Mouse (Mus musculus) T-cell, adult 2 months (primary cell): ENCODE data around the gene Tldc1.

Experiments used
- DNase-seq: peaks from one replicate; pipeline ENCODE4 v3.0.0; 2022; ENCODE audit warnings: low spot score

The Tldc1 gene

GRCm38 (mm10) chr8:119798965-119799264 lies 20.7 kb upstream of the Tldc1 start:
- DNase-seq = no peak

DNA sequence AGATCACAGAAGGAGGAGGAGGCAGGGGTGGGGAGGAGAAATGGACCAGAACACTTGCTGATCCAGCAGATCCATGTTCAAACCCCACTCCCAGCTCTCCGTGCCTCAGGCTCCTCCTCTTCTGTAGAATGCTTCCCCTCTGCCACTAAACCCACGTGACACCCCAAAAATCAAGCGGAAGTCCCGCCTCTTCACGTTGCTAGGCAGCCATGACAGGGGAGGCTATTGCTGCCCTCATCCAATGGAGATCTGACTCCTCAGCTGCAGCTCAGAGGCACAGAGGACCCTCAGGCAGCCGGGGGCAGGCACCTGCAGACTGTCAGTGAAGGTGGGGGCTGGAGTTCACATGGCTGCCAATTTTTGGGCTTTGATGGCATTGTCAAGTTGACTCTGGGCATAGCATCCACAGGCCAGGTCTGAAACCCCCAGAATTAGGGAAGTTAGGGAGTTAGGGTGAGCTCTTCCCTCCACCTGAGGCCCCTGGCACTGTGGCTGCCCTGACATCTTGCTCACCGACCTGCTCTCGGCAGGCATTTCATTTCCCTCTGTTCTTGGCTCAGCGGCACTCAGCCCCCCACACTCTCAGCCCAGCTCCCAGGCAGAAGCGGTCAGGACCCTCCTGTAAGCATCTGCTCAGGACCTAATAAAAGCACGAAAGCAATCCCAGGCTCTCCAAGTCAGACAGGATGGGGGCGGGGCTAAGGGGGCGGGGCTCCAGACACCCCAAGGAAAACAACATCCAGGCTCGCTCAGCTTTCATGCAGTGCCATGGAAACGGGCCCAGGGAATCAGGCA lies 20.2 kb upstream of the Tldc1 start:
- peak; percentile 78 for DNase-seq

GRCm38 (mm10) chr8:119795651-119796050 lies 17.4 kb upstream of the Tldc1 start:
- no peak for DNase-seq

- no peak for DNase-seq
These were observed 16.5 kb upstream of the Tldc1 start for GRCm38 (mm10) chr8:119794689-119795088.

- DNase-seq = no peak
These were observed 13.8 kb upstream of the Tldc1 start for GRCm38 (mm10) chr8:119791804-119792704.

GRCm38 (mm10) chr8:119789581-119789980 lies 11.4 kb upstream of the Tldc1 start:
- DNase-seq = peak; percentile 60

GRCm38 (mm10) chr8:119788607-119789381 lies 10.6 kb upstream of the Tldc1 start:
- DNase-seq = no peak

GRCm38 (mm10) chr8:119787341-119787740 lies 9.1 kb upstream of the Tldc1 start:
- DNase-seq = no peak

DNA sequence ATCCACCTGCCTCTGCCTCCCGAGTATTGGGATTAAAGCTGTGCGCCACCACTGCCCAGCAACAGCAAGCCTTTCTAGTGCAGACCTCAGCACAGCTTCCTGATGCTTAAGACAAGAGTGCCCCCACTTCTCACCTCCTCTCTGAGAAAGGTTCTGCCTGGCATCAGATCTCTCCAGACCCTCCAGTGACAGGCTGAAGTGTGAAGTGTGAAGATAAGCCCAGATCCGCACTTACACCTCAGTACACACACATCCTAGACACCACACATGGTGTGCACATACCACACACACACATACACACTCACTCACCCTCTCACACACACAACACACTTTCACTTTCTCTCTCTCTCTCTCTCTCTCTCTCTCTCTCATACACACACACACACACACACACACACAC lies 8.7 kb upstream of the Tldc1 start:
- peak; percentile 39 for DNase-seq

GRCm38 (mm10) chr8:119785764-119786405 lies 7.7 kb upstream of the Tldc1 start:
- peak; percentile 25 for DNase-seq

DNA sequence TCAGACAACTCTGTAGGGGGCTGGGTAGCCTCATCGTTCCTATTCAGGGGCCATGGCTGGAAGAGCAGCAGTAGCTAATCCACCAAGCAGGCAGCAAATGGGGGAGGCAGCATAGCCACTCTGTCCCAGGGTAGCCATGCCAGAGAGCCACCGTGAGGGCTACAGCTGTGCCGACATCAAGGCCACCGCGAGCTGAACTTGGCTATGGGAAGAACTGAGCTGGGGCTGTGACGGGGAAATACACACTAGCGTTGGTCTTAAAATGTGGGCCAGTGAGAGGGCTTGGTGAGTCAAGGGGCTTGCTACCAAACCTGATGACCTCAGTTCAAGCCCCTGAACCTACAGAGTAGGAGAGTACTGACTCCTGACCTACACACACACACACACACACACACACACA lies 6.5 kb upstream of the Tldc1 start:
- no peak for DNase-seq

- DNase-seq = peak; percentile 77
These were observed 5.9 kb upstream of the Tldc1 start for GRCm38 (mm10) chr8:119784141-119784574.

DNA sequence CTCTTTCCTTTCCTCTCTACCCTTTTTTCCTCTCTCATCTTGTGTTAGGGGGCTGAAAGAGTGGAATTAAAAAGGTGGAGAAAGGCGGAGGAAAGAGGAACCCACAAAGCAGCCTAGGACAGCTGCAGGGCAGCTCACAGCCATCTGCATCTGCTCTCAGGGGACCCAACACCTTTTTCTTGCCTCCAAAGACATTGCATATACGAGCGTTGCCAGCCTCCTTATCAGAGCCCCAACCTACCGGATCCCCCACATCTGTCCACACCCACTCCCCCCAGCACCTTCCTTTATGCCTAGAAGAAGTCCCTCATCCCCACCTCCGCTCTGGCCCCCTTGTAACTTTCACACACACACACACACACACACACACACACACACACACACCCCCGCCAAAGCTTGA lies 5.4 kb upstream of the Tldc1 start:
- peak; percentile 25 for DNase-seq

DNA sequence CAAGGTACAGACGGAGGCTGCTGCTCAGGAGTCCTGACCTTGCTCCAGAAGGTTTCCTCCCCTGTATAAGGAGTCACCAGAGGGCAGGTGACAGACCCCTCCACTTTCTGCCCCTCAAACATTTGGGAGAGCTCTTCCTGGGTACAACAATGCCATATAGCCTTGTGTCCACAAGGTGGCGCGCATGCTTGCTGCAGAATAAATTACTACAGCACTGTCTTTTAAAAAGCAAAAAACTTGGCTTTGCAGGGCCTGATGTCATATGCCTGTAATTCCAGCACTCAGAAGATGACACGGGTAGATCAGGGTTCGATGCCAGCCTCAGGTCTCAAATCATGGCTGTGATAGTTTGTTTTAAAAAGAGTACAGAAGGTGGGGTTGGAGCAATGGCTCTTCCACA lies 4.5 kb upstream of the Tldc1 start:
- peak; percentile 83 for DNase-seq

DNA sequence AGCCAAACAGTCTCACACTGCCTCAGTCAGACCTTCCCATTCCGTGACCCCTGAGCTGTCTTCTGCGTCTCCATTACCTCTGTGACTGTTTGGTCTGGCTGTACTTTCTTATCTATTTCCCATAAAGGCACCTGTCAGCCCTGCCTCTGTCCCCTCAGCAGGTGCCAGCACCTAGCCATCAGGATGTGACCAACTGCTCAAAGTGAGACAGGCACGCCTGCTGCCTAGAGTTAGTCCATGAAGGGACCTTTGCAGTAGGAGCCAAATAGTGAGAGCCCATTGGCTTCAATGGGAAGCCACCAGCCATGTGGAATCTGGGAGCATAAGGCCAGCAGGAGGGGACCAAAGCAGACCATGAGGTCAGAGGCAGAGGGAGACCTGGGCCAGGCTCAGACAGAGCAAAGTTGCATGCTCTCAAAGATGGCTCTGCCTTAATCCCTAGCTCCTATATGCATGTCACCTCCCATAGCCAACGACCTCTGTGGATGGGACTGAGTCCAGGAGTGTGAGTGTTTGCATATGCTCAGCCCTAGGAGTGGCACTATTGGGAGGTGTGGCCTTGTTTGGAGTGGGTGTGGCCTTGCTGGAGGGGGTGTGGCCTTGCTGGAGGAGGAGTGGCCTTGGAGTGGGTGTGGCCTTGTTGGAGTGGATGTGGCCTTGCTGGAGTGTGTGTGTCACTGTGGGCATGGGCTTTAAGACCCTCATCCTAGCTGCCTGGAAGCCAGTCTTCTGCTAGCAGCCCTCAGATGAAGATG lies 3.0 kb upstream of the Tldc1 start:
- DNase-seq = peak; percentile 59

DNA sequence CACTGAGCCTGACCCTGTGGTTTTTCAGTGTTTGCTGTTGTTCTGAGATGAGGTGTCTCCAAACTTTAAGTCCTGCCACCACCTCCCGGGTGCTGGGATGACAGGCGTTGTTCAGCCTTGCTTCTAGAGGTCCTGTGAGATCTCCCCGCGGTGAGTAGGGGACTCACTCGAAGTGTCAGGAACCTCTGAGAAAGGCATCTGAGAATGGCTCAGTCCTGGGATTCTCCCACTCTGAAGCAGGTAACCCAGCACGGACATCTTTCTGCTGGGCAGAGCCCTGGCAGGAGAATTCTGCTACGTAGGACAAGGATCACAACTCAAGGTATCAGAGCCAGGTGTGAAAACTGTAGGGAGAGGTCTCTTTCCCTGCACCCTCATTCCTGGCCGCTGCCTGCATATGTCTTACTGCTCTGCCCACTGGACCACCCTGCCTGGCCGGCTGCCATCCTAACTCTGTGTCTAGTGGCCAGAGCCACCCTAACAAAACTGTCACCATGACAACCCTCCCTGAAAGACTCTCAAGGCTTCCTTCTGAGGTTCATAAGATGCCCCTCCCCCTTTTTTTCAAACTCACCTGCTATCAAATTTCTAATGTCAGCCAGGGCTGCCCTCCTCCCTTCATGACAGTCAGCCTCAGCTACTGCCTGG lies 2.3 kb upstream of the Tldc1 start:
- no peak for DNase-seq

GRCm38 (mm10) chr8:119779013-119779737 lies 959 bp upstream of the Tldc1 start:
- peak; percentile 80 for DNase-seq

- DNase-seq = no peak
These were observed 451 bp downstream of the Tldc1 start for GRCm38 (mm10) chr8:119777765-119778164.

- no peak for DNase-seq
These were observed 1.5 kb downstream of the Tldc1 start for GRCm38 (mm10) chr8:119776668-119777245.
